Mouse (Mus musculus) thymus, adult 2 months (tissue): ENCODE measurements around the gene Hoxc6.

Experiments used
- CTCF ChIP-seq: fragments of 200-500 bp; IDR thresholded peaks from 2 replicates; pipeline ENCODE4 v1.5.1; 2012; ENCODE audit warnings: mild to moderate bottlenecking, control low read depth, low read length, moderate library complexity, borderline replicate concordance; ENCODE audit not compliant: control insufficient read depth, poor library complexity, insufficient read depth; ENCODE audit errors: extremely low read depth
- POLR2A ChIP-seq: fragments of 200-500 bp; IDR thresholded peaks from 2 replicates; pipeline ENCODE4 v1.6.1; 2012; ENCODE audit warnings: mild to moderate bottlenecking, low read length, control low read depth, moderate library complexity; ENCODE audit not compliant: control insufficient read depth, poor library complexity, insufficient read depth; ENCODE audit errors: extremely low read depth

DNA sequence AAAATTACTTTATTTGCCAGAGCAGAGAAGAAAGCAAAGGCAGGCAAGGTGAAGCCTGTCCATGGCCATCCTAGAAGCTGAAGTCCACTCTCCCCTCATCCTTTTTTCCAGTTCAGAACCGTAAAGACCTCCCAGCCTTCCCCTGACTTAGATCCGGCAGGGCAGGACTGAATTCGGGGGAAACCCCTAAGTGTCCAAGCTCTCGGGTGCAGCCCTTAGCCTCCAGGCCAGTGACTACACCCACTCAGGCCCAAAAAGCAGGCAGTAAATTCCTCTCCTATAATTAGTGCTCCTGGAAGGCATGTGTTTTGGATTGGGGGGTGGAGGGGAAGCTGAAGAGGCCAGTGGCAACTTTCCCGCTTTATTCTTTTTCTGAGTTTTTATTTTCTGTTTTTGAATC, 7.7 kb downstream of the Hoxc6 start:
- TF ChIP-seq CTCF (no peak), POLR2A (no peak)
